Mouse (Mus musculus) forelimb bud, embryonic 11.5 days (tissue): ENCODE measurements at regions not wholly inside any gene's neighbourhood (a gene's known extent, or its start where the extent isn't known, plus 50 kb on each side); places are given as distances from the start of the nearest gene placed in this dataset.
"Not testable (repeated sequence)": the region's sequence is repeated elsewhere in the genome, so short reads cannot be mapped to it uniquely, and the experiment has no call there.

ENCODE experiments used
- DNase-seq: peaks from one replicate; pipeline ENCODE4 v3.0.0-alpha.2; 2012; ENCODE audit warnings: low read depth, low spot score

DNA sequence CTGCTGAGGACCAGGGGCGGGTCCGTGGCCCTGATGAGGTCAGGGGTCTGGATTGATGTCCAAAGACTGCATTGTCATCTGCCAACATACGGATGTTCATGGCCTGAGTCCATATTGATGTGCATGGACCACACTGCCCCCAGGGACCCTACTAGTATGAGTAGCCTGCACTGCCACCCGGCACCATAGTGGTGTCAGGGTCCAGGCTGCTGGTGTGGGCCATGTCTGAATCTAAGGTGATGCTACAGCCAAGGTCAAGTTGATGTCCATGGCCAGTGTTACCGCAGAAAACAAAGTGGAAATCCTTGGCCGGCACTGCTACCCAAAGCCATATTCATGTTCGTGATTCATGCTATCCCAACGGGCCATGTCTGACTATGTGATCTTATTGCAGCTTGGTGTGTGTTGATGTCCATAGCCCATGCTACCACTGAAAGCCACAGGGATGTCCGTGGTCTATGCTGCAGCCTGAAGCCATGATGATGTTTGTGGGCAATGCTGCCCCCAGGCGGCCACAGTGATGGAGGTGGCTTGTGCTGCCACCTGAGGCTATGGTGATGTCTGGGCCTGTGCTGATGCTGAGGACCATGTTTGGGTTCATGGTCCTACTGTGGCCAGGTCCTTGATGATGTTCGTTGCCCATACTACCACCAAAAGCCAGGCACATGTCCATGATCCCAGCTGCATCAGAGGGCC, 130.5 kb downstream of the Iqub start:
- no peak for DNase-seq

DNA sequence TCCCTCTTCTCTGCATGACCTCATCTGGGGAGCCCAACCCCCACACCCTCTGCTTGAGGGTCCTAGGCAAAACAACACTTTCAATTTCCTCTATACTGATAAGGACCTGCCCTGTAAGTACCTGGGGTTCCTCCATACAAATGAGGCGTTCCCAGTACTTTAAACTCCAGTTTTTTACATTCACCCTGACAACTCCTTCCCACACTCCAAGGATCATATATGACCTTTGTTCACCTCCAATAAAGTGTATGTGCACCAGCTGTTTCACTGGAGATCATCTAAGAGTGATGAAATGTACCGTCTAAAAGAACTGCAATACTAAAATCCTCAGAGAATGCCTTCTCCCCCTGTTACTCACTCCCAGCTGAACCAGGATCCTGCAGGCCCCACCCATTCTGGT, 135.0 kb downstream of the Iqub start:
- no peak for DNase-seq

DNA sequence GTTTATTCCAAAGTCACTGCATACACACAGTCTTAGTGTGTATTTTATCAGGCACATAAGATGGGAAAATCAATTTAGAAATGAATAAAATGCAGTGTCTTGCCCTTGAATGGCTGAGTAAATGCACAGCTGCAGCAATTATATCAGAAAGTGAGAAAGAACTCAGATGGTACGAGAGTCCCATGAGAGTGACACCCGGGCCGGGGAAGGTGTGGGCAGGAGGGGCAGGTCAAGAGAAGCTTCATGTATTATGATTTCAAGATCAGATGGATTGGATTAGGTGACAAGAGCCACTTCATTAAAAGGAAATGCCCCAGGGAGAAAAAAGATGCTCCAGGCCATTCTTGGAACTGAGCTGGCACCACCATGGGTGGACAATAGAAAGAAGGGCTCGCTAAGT, 138.1 kb downstream of the Iqub start:
- DNase-seq, result no peak

DNA sequence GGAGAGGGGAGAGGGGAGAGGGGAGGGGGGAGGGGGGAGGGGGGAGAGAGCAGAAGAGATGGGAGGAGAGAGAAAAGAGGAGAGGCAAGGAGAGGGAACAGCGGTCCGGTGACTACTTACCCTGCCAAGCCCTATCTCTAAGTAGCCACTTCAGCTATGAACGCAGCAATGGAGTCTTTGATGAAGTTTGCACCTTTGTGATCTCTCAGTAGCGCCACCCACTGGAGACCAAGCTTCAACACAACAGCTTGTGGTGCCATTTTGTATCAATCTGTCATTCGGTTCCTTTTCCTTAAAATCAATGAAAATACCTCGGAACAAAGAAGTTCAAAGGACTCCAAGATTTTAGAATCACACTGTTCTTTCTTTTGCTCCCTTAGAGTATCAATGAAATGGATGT, 141.7 kb downstream of the Iqub start:
- DNase-seq, result no peak

DNA sequence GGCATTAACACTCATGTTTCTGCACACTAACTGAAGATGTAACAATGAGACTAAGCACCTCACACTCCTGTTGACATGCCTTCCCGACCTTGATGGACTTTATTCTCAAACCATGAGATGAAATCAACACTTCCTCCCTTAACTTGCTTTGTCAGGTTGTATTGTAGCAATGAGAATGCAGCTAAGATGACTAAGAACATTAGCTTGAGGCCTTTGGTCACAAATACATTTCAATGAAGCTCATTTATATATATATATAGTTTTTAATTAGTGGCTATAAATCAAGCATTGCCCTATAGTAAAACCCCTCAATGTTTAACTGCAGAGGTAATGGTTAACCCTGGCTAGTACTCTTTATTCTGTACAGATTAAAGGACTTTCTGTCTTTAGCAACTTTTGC, 143.2 kb downstream of the Iqub start:
- no peak for DNase-seq

DNA sequence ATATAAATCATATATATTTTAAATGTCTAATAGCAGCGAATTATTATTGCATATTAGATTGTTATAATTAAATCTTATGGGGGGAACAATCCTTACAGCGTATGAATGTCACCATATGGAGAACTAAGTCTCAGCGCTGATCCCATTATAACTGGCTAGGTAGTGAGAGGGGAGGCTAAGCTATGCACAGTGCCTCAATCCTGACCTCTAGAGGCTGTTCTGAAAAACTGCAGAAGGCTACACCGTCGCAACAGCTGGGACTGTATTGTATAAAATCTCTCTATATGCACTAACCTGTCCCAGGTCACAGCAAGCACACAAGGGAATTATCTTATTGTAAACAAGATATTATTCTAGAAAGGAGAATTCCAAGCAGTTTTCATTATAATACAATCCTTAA, 164.0 kb downstream of the Iqub start:
- DNase-seq, result peak; percentile 68

DNA sequence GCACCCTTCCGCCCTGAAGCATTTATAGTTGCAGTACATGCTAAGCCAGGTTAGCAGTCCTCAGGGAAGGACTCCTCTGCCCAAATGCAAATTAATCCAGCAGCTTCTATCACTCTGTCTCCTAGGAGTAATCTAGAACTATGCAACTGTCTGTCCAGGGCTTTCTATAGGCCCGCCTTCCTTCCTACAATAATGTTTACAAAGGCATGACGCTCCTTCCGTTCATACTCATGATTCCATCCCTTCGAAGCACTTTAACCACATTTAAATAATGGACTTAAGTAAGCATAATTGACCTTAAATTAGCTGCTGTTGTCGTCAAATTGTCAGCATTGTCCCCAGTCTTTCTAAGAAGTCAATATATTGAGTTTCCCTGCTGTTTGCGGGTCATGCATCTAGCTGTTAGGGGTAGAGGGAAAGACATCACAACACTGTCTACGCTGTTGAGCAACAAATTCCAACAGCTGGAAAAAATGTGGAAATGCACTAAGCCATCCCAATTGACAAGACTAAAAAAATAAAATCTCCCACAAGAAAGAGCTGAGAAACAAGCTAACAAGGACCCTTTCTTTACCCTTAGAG, 166.3 kb downstream of the Iqub start:
- no peak for DNase-seq

DNA sequence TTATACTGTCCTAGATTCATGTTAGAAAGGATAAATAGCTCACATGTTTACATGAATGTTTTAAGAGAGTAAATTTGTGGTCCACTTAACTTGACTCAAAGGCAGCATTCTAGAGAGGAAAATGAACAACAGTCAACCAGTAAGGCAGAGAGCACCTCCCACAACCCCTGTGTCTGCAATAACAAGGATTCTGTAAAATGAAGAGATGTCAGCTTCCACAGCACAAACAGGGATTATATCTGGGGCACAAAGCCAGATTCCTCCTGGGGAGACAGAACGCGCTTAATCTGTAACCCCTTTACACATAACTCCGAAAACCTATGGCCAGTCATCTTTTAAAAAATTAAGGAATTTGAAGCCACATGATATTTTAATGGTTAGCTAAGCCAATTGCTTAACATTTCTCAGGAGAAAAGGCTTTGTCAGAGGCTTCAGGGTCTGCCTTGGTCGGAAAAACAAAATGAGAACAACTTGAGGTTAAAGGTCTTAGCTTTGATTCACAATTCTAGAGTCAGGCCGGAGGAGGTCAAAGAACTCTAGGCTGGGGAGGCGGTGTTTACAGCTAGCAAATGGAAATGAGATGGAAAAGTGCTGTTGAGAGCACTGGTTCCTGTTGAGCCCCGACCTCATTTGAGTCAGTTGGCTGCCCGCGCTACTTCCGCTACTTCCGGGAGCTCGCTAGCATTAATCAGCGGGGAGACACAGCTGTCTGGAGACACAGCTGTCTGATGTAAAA, 167.0 kb downstream of the Iqub start:
- peak; percentile 16 for DNase-seq

DNA sequence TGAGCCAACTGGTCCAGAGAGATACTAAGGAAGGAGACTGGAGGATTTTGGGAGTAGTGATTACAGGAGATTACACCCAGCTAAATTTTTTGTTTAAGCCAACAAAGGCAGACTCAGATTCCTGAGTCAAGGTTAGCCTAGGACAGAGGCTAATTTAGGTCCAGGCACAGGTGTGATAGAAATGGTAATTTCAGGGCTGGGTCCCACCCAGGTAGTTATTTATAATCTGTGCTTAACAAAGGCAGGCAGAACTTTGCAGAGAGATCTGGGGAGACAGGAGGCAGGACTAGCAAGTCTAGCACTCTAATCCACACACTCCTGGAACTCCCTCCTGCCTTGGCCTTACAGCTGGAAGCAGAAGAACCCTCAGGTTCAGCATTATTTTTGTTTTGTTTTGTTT, 172.4 kb downstream of the Iqub start:
- DNase-seq, result no peak

DNA sequence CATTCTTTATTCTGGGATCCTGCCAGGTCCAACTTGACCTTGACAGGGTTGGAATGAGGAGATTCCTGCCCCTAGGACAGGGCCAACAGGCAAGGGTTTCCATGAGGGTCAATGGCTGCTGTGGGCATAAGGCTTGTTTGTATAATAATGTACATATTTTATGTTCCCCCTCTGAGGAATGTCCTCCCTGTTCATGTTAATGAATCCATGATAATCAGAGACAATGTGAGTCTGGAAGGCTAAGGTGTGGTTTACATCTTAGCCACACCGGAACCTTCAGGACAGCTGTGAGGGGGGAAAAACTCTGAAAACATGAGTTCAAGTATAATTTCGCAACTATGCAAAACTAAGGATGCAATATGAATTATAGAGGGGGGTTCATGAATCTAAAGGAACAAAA, 172.8 kb downstream of the Iqub start:
- DNase-seq, result no peak

DNA sequence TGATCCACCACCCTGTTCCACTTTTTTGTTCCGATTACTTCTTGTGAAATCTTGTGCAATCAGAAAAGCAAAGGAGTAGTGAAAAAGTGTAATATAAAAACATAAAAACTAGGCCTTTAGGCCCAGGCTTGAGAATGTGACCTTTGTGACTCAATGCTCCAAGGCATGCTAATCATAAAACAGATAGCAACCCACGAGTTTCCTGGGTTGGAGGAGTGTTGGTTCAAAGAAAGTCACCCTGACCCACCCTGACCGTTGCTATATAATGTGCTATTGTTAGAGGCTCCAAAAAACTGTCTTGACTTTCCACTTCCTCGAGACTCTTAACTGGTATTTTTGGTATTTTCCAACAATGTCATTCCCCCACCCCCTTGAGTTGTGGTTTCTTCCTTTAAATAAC, 172.2 kb upstream of the Slc13a1 start:
- DNase-seq, result not testable (repeated sequence)

DNA sequence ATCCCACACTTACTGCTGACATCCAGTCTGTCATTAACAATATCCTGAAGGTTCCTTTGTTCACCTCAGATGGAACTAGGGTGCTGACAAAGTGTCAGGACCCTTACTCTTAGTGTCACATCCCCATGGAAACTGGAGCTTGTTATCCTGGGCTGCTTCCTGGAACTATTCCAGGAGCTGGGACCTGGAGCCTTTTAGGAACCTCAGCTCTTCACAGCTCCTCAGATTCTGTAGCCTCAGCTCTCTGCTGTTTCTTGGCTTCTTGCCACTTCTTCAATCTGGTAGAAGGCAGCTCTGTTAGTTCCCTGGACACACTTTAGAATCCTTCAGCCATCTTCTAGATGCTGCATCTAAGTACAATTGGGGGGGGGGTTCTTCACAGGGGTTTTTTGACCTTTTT, 157.3 kb upstream of the Slc13a1 start:
- no peak for DNase-seq

DNA sequence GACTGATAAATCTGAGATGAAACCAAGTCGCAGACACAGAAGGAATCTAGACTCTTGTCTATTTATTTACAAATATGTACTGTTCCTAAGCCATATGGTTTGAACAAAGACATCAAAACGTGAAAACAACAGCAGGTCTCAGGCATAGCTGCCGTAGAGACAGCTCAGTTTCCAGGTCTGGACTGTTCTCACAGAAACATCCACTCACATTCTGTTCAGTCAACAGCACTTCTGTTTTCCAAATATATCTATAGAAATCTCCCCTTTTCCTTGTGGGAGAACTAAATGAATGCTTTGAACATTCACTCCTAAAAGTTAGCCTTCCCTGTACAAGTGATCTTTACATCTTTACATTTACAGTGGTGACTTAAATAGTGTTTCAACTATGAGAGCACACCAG, 156.8 kb upstream of the Slc13a1 start:
- DNase-seq, result no peak

DNA sequence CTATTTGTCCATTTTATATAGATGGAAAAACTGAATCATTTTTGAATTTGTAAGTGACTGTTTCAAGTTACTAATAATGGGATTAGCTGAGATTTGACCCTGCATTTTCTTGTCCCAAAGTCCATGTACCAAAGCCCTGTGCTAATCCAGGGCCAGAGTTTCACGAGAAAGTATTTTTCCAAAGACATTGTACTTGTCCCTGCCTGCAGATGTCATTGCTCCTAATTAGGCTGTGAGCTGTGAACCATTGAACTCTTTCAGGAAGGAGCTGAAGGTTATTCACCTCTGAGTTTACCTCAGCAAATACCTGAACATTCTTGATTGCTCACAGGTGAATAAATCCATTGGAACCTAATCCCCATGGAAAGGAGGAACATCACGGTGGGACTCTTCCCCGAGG, 154.5 kb upstream of the Slc13a1 start:
- DNase-seq, result no peak

DNA sequence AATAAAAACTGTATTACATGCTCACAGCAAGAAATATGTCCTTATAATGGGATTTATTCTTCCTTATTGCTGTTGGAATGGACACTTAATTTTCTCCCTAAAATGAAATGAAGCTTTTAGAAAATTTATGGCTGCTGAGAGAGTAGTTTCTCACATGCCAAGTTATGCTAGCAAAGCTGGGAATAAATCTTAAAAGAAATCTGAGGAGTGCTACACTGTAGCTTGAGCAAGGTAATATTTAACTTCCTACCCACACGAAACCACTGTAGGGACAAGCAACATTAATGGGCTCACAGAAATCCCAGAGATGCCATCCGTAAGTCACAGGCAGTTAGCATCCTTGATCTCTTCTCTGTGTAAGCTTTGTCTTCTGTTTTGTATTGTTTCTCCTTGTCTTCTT, 151.0 kb upstream of the Slc13a1 start:
- DNase-seq, result no peak

DNA sequence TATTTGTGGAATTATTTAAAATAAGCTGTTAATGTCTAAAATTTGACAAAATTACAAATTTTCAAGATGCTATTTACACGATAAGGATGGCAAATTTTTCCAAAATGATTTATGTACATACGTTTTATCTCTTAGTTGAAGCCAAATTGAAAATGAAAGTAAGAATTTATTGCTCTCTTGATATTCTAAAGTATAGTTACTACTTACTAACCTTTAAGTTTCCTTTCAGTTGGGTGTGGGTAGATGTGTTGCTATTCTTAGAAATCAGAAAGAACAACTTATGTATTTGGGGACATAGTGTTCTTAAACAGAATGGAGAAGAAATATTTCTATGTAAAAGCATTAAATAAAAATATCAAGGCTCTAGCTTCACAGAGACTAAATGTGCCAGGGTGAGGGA, 142.8 kb upstream of the Slc13a1 start:
- DNase-seq, result no peak

DNA sequence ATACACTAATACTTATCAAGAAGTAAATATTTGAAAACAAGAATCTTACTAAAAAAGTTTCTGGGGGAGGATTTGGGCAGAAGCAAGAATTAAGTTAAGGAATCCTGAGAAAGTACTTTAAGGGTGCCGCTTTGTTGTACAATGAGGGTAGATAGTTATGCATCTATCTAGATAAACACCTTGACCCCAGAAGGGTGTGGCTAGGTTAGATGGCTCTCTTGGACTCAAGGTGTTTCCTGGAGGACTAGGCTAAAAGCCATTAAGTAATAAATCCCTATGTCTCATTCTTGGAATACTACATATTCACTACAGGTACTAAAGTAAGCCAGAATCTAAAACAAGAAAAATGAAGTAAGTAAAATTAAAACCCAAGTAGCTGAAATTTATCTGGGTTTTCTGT, 141.9 kb upstream of the Slc13a1 start:
- DNase-seq, result no peak

DNA sequence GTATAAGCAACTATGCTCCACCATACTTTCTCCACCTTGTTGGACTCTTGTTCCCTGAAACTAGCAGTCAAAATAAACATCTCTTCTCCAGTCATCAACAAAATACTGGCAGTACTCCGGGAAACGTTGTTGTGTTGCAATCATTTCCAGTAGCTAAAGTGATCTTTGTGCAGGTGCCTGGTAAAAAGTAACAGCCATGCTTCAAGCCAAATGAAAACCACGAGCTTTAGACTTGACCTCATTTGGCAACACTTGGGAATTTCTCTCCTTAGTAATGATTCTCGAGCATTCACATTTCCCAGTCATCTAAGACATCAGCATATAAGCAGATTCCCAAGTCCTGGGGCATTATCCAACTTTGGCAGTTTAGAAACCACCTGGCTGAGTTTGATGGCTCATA, 133.8 kb upstream of the Slc13a1 start:
- DNase-seq, result no peak

DNA sequence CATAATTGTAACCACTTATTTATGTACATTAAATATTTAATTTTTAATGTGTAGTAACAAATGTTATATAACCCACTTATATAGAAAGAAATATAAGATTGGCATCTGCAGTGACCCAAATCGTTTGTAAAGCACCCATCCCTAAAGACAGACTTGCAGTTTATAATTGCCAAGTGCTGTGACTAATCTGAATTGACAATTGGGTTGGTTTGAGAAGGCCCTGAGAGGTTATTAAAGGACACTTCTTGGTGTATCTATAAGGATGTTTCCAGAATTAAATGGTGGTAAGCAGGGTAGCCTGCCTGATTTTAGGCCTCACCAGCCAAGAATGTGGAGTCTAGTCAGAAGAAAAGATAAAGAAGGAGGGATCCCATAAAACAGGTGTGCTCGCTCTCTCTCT, 133.3 kb upstream of the Slc13a1 start:
- no peak for DNase-seq

DNA sequence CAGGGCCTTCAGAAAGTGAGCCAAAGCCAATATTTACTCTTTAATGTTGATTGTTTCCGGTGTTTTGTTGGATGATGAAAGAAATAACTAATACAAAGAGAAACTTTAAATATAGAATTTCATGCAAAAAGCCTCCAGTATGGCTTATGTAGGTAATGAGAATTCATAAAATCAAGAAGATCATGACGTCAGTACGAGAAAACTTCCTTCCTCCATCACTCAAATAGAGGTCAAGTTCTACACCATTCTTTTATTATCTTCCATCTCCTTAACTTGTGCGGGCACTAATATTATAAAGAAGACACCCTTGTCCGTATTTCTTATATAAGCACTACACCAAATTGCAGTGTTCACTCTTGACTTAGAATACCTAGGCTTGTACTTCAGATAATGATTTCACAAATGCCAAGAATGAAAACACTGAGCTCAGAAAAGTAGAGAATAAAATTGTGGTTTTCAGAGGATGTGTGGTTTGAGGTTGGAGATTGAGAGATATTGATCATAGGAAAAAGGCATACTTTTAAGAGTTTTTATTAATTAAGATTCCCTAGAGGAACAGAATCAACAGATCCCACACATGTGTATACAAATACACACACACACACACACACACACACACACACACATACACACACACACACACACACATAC, 130.8 kb upstream of the Slc13a1 start:
- DNase-seq, result no peak

DNA sequence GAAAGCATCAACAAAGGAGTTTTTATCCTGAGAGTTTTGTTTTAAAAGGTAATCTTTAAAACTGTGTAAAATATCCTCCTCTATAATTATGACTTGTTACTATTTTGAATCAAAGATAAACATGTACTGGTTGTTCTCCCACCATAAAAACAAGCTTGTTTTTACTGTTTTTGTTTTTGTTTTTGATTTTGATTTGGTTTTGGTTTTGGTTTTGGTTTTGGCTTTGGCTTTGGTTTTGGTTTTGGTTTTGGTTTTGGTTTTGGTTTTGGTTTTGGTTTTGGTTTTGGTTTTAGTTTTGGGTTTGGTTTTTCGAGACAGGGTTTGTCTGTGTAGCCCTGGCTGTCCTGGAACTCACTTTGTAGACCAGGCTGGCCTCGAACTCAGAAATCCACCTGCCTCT, 120.9 kb upstream of the Slc13a1 start:
- not testable (repeated sequence) for DNase-seq

DNA sequence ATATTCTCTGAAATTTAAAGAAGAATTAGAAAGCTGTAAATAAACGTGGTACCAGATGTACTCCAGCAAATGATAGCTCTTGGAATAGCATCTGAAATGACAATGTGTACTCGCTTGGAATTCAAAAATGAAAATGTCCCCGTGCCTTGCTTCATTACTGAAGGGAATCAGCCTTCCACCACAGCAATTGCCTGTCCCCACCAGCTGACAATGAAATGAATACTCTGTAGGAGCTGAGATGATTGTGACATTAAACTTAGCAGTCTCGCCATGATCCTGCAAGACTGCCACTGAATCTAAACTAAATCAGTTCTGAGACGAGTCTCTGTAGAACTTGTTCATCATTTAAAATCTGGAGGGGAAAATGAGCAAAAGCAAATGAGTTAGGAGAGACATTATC, 104.9 kb upstream of the Slc13a1 start:
- no peak for DNase-seq

DNA sequence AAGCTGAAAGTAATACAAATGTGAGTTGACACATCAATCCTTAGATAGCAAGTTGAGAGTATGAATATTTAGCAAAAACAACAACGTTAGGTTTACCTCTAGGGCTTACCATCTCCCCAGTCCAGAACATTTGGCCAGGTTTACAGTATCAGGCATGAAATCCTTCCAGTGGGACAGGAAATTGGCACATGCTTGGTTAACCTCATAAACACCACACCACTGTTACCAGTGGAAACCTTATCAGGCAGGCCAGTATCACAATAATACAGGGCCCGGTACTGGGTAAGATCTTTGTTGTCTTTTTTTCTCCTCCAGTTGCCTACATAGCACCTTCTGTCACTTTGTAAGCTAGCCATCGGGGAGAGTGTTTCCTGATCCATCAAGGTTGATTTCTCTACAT, 101.7 kb upstream of the Slc13a1 start:
- DNase-seq, result no peak
